Mouse (Mus musculus) heart, postnatal 0 days (tissue): ENCODE data around the gene Pepd.
A peak's percentile ranks its signal among the peaks of the same experiment; 100 is the strongest.

ENCODE experiments used
- CTCF ChIP-seq: IDR thresholded peaks from 2 replicates; pipeline ENCODE4 v1.5.1; 2016; ENCODE audit warnings: antibody characterized with exemption, control low read depth, low read depth
- EP300 ChIP-seq: IDR thresholded peaks from 2 replicates; pipeline ENCODE4 v1.6.1; 2016; ENCODE audit warnings: antibody characterized with exemption, low read depth

- 0 out of 2 replicates have a peak, but pooled peaks have one; percentile 6 for TF ChIP-seq CTCF
- no peak for TF ChIP-seq EP300
Measured at GRCm38 (mm10) chr7:35044719-35045118, 132.5 kb downstream of the Pepd start.
